In the genomic region with DNA sequence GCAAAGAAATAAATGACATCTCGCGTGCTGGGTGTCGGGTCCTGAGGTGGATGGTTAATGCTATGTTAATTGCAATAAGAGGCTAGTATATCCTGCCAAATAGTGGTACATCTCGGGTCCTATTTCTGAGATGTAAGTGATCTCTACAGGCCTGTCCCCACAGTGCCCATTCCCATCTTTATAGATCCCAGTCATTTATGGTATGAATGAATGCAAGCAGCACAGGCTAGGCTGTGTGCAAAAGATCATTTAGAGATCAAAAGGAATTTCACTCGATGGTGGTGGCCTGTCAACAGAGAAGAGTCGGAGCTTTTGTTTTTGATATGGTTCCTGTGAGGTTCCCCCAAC, we compare ENCODE assay signal across 7 mouse cellular contexts. TPM values are rescaled to one million over a fixed set of nuclear protein-coding genes. Genes with fewer than 3 reads are reported as not detected.
DNase-seq lines count a peak whose midpoint lies in the region; ATAC-seq and TF ChIP-seq lines count a peak whose summit lies in the region.

No protein-coding gene starts in this region.

- no peaks in the 10 kb centered on the region for H3K9me3 ChIP-seq in lung, postnatal 0 days (ENCODE audit: low read length)
- H3K9me3 ChIP-seq in forebrain, embryonic 12.5 days, result no peaks in the 10 kb centered on the region
- no peaks in the 10 kb centered on the region for H3K9me3 ChIP-seq in limb, embryonic 11.5 days (ENCODE audit: control insufficient read depth, low read length)

- ATAC-seq in lung, postnatal 0 days, result no peak
- peak; percentile 8; the same call in 1 of the 2 replicates for ATAC-seq in forebrain, embryonic 12.5 days (ENCODE audit: low FRiP score)
- no peak for ATAC-seq in limb, embryonic 11.5 days (ENCODE audit: insufficient number of reproducible peaks, low FRiP score, low TSS enrichment, low read depth)

- WGBS in lung, postnatal 0 days, result 14% methylated on average over 6 of the region's 6 CpGs
- WGBS in forebrain, embryonic 12.5 days, result 18% methylated on average over 6 of the region's 6 CpGs
- 18% methylated on average over 6 of the region's 6 CpGs for WGBS in limb, embryonic 11.5 days
- WGBS in small intestine, adult 2 months, result 14% methylated on average over 6 of the region's 6 CpGs

- H3K4me3 ChIP-seq in lung, postnatal 0 days (ENCODE audit: low read depth, low read length), result 0 out of 2 replicates have a peak overlapping the region, but pooled peaks have one; percentile 56
- H3K4me3 ChIP-seq in forebrain, embryonic 12.5 days (replicated peaks), result peak overlapping the region; percentile 64
- H3K4me3 ChIP-seq in limb, embryonic 11.5 days (ENCODE audit: low read depth, low read length), result peak overlapping the region; percentile 70
- H3K4me3 ChIP-seq in small intestine, adult 2 months (ENCODE audit: low read depth, low read length), result 0 out of 2 replicates have a peak overlapping the region, but pooled peaks have one; percentile 68

- no peak for TF ChIP-seq CTCF in lung, postnatal 0 days (IDR thresholded peaks at IDR 0.05)
- TF ChIP-seq CTCF in small intestine, adult 2 months (IDR thresholded peaks at IDR 0.05; ENCODE audit: extremely low read depth, insufficient read length, insufficient replicate concordance, low read depth, low read length), result no peak

- no peak for TF ChIP-seq EP300 in lung, postnatal 0 days (IDR thresholded peaks at IDR 0.05)

- H3K4me2 ChIP-seq in lung, postnatal 0 days (replicated peaks; ENCODE audit: low read depth, low read length), result peak overlapping the region; percentile 97
- H3K4me2 ChIP-seq in forebrain, embryonic 12.5 days, result peak overlapping the region; percentile 74
- H3K4me2 ChIP-seq in limb, embryonic 11.5 days (ENCODE audit: low read depth, severe bottlenecking), result peak overlapping the region; percentile 77

- no peaks in the 10 kb centered on the region for H3K27me3 ChIP-seq in lung, postnatal 0 days (replicated peaks; ENCODE audit: insufficient read depth, low read length)
- H3K27me3 ChIP-seq in forebrain, embryonic 12.5 days, result peaks cover 7% of the 10 kb centered on the region; the same call in 1 of the 2 replicates
- H3K27me3 ChIP-seq in limb, embryonic 11.5 days (ENCODE audit: control insufficient read depth, insufficient read depth, low read length), result no peaks in the 10 kb centered on the region
- peaks cover 4% of the 10 kb centered on the region; the same call in 1 of the 2 replicates for H3K27me3 ChIP-seq in small intestine, adult 2 months (ENCODE audit: control insufficient read depth, insufficient read depth, low read length)

- no peak for DNase-seq in lung, postnatal 0 days (ENCODE audit: low spot score)
- DNase-seq in lung, postnatal 4 days, result no peak
- DNase-seq in limb, embryonic 11.5 days (ENCODE audit: low spot score), result no peak
- DNase-seq in layer of hippocampus, adult 9-11 months, result no peak
- DNase-seq in adrenal gland, postnatal 14 days, result no peak

- H3K9ac ChIP-seq in lung, postnatal 0 days (replicated peaks; ENCODE audit: low read depth), result no peak overlapping the region
- H3K9ac ChIP-seq in forebrain, embryonic 12.5 days, result peak overlapping the region; percentile 68; the same call in 1 of the 2 replicates
- H3K9ac ChIP-seq in limb, embryonic 11.5 days (ENCODE audit: low read length), result no peak overlapping the region

- H3K4me1 ChIP-seq in lung, postnatal 0 days (ENCODE audit: insufficient read depth, low read depth, low read length), result no peaks in the 10 kb centered on the region
- peaks cover 11% of the 10 kb centered on the region for H3K4me1 ChIP-seq in forebrain, embryonic 12.5 days
- peaks cover 6% of the 10 kb centered on the region; the same call in 1 of the 2 replicates for H3K4me1 ChIP-seq in limb, embryonic 11.5 days (ENCODE audit: control insufficient read depth, insufficient read depth, low read length)
- H3K4me1 ChIP-seq in small intestine, adult 2 months (ENCODE audit: control insufficient read depth, insufficient read depth, insufficient read length, low read length), result peaks cover 3% of the 10 kb centered on the region

- H3K27ac ChIP-seq in lung, postnatal 0 days (ENCODE audit: low read length), result no peak overlapping the region
- no peak overlapping the region for H3K27ac ChIP-seq in forebrain, embryonic 12.5 days
- no peak overlapping the region for H3K27ac ChIP-seq in limb, embryonic 11.5 days (replicated peaks; ENCODE audit: low read depth, low read length)
- no peak overlapping the region for H3K27ac ChIP-seq in small intestine, adult 2 months (ENCODE audit: insufficient read depth, low read depth, low read length)

- no peak for TF ChIP-seq POLR2A in small intestine, adult 2 months (IDR thresholded peaks at IDR 0.05; ENCODE audit: low read depth, low read length)

- no peaks in the 10 kb centered on the region for H3K36me3 ChIP-seq in lung, postnatal 0 days (ENCODE audit: insufficient read depth, low read length)
- no peaks in the 10 kb centered on the region for H3K36me3 ChIP-seq in forebrain, embryonic 12.5 days (replicated peaks)
- no peaks in the 10 kb centered on the region for H3K36me3 ChIP-seq in limb, embryonic 11.5 days (ENCODE audit: control insufficient read depth, insufficient read depth, low read length)
- H3K36me3 ChIP-seq in small intestine, adult 2 months (ENCODE audit: control insufficient read depth, insufficient read depth, low read length), result no peaks in the 10 kb centered on the region

RNA-seq across cellular contexts. Expression of gene Zkscan16, which starts 0.8 kb away (rescaled TPM):
- not detected in 2 replicates for polyA plus RNA-seq in lung, postnatal 0 days (2015; fragmentation: Nextera tagmentation; extraction: Ambion mirVana)
- polyA plus RNA-seq in forebrain, embryonic 12.5 days (2016; fragmentation: Nextera tagmentation; extraction: Ambion mirVana), result 1.2 and 1.3 TPM in 2 replicates
- 1.1 TPM in 2 replicates for polyA plus RNA-seq in limb, embryonic 11.5 days (2014; fragmentation: Nextera tagmentation; extraction: Ambion mirVana)
- polyA plus RNA-seq in small intestine, adult 2 months (2012; rRNA removed), result not detected in 2 replicates
- 2.3 and 2.5 TPM in 2 replicates for total RNA-seq in adrenal gland, postnatal 14 days (2021)

RNA-seq across cellular contexts. Expression of gene Ecpas, which starts 31.6 kb away (rescaled TPM):
- 15.8 and 17.4 TPM in 2 replicates for polyA plus RNA-seq in lung, postnatal 0 days (2015; fragmentation: Nextera tagmentation; extraction: Ambion mirVana)
- 44.4 and 47.1 TPM in 2 replicates for polyA plus RNA-seq in forebrain, embryonic 12.5 days (2016; fragmentation: Nextera tagmentation; extraction: Ambion mirVana)
- polyA plus RNA-seq in limb, embryonic 11.5 days (2014; fragmentation: Nextera tagmentation; extraction: Ambion mirVana), result 45.6 and 51.4 TPM in 2 replicates
- 13.5 and 25.8 TPM in 2 replicates for polyA plus RNA-seq in small intestine, adult 2 months (2012; rRNA removed)
- 149 and 159 TPM in 2 replicates for total RNA-seq in adrenal gland, postnatal 14 days (2021)

RNA-seq across cellular contexts. Expression of gene Ptgr1, which starts 42.7 kb away (rescaled TPM):
- 21.6 and 23.5 TPM in 2 replicates for polyA plus RNA-seq in lung, postnatal 0 days (2015; fragmentation: Nextera tagmentation; extraction: Ambion mirVana)
- polyA plus RNA-seq in forebrain, embryonic 12.5 days (2016; fragmentation: Nextera tagmentation; extraction: Ambion mirVana), result 10.0 and 10.5 TPM in 2 replicates
- 24.4 and 25.9 TPM in 2 replicates for polyA plus RNA-seq in limb, embryonic 11.5 days (2014; fragmentation: Nextera tagmentation; extraction: Ambion mirVana)
- 9.9 and 11.2 TPM in 2 replicates for polyA plus RNA-seq in small intestine, adult 2 months (2012; rRNA removed)
- 14.6 and 18.1 TPM in 2 replicates for total RNA-seq in adrenal gland, postnatal 14 days (2021)

RNA-seq across cellular contexts. Expression of gene Dnajc25, which starts 50.7 kb away (rescaled TPM):
- 14.1 and 16.6 TPM in 2 replicates for polyA plus RNA-seq in lung, postnatal 0 days (2015; fragmentation: Nextera tagmentation; extraction: Ambion mirVana)
- polyA plus RNA-seq in forebrain, embryonic 12.5 days (2016; fragmentation: Nextera tagmentation; extraction: Ambion mirVana), result 5.2 and 8.5 TPM in 2 replicates
- polyA plus RNA-seq in limb, embryonic 11.5 days (2014; fragmentation: Nextera tagmentation; extraction: Ambion mirVana), result 7.4 and 8.9 TPM in 2 replicates
- polyA plus RNA-seq in small intestine, adult 2 months (2012; rRNA removed), result 4.2 and 4.7 TPM in 2 replicates
- total RNA-seq in adrenal gland, postnatal 14 days (2021), result 18.7 and 19.3 TPM in 2 replicates

RNA-seq across cellular contexts. Expression of gene Gm20503, which starts 58.8 kb away (rescaled TPM):
- polyA plus RNA-seq in lung, postnatal 0 days (2015; fragmentation: Nextera tagmentation; extraction: Ambion mirVana), result 18.9 and 23.2 TPM in 2 replicates
- 6.7 and 8.2 TPM in 2 replicates for polyA plus RNA-seq in forebrain, embryonic 12.5 days (2016; fragmentation: Nextera tagmentation; extraction: Ambion mirVana)
- polyA plus RNA-seq in limb, embryonic 11.5 days (2014; fragmentation: Nextera tagmentation; extraction: Ambion mirVana), result 9.7 TPM in 2 replicates
- 0.96 TPM in 1 of 2 replicates, not detected in the other for polyA plus RNA-seq in small intestine, adult 2 months (2012; rRNA removed)
- 6.0 and 13.3 TPM in 2 replicates for total RNA-seq in adrenal gland, postnatal 14 days (2021)
